Mouse (Mus musculus) hindbrain, embryonic 14.5 days (tissue): ENCODE measurements around the gene Psmd2. TPM values are rescaled to one million over a fixed set of nuclear protein-coding genes. Genes with fewer than 3 reads are reported as not detected.

Experiments used
- ATAC-seq: fragments of 200-750 bp; cut with Nextera tagmentation; 2 replicates; pipeline ENCODE4 v1.8.0; 2017; ENCODE audit warnings: moderate number of reproducible peaks, mild to moderate bottlenecking, moderate TSS enrichment, moderate library complexity; ENCODE audit not compliant: low FRiP score
- DNase-seq: peaks from one replicate; pipeline ENCODE4 v3.0.0-alpha.2; 2015; ENCODE audit warnings: low spot score
- H3K27ac ChIP-seq: fragments of 300-500 bp; sonication (generic); 2 replicates; pipeline ENCODE4 v1.5.1; 2014; ENCODE audit warnings: mild to moderate bottlenecking, moderate library complexity
- H3K27me3 ChIP-seq: fragments of 300-500 bp; sonication (generic); 2 replicates; pipeline ENCODE4 v1.6.1; 2014; ENCODE audit warnings: mild to moderate bottlenecking, low read length, mixed read lengths; ENCODE audit not compliant: control insufficient read depth, insufficient read depth
- H3K36me3 ChIP-seq: fragments of 300-500 bp; sonication (generic); replicated peaks from 2 replicates; pipeline ENCODE4 v1.6.1; 2014; ENCODE audit not compliant: control insufficient read depth, insufficient read depth
- H3K4me1 ChIP-seq: fragments of 300-500 bp; sonication (generic); replicated peaks from 2 replicates; pipeline ENCODE4 v1.6.1; 2014; ENCODE audit warnings: antibody characterized with exemption, low read length, mixed read lengths; ENCODE audit not compliant: control insufficient read depth, insufficient read depth
- H3K4me2 ChIP-seq: fragments of 300-500 bp; sonication (generic); replicated peaks from 2 replicates; pipeline ENCODE4 v1.6.1; 2014; ENCODE audit warnings: mild to moderate bottlenecking, moderate library complexity
- H3K4me3 ChIP-seq: fragments of 300-500 bp; sonication (generic); replicated peaks from 2 replicates; pipeline ENCODE4 v1.5.1; 2014; ENCODE audit warnings: mild to moderate bottlenecking, low read length
- H3K9ac ChIP-seq: fragments of 300-500 bp; sonication (generic); 2 replicates; pipeline ENCODE4 v1.6.1; 2014
- H3K9me3 ChIP-seq: fragments of 300-500 bp; sonication (generic); 2 replicates; pipeline ENCODE4 v1.6.1; 2016; ENCODE audit warnings: low read length; ENCODE audit not compliant: control insufficient read depth
- WGBS: fragments of 180-500 bp; shearing (Covaris S2); extraction: QIAGEN DNeasy Blood & Tissue Kit; methylation state at CpG from one replicate; pipeline ENCODE4 v1.1.7; 2014; 5-methylcytosine and 5-hydroxymethylcytosine counted together
- polyA plus RNA-seq: library from polyadenylated mRNA; unstranded; fragments of >200 nt; fragmentation: Nextera tagmentation; extraction: Ambion mirVana; gene quantifications from 2 replicates; pipeline ENCODE4 v1.2.1, GENCODE M21; 2014

Psmd2 gene
- polyA plus RNA-seq, 1 experiment from 2014 or later: 329 TPM

- H3K27me3 ChIP-seq: no peaks in the 10 kb centered on the region
- H3K27ac ChIP-seq: no peak overlapping the region
- H3K4me3 ChIP-seq: no peak overlapping the region
- DNase-seq (no peak), ATAC-seq (no peak)
- WGBS: 63% methylated on average over 3 of the region's 3 CpGs
- H3K36me3 ChIP-seq: peaks cover 70% of the 10 kb centered on the region
- H3K9me3 ChIP-seq: no peaks in the 10 kb centered on the region
- peaks cover 14% of the 10 kb centered on the region for H3K4me1 ChIP-seq
- H3K4me2 ChIP-seq: no peak overlapping the region
- H3K9ac ChIP-seq: no peak overlapping the region
Observed at GRCm38 (mm10) chr16:20705786-20706185, 54.3 kb downstream of the Psmd2 start.

GRCm38 (mm10) chr16:20706407-20707055 is 55.1 kb downstream of the Psmd2 start:
- Histone ChIP-seq H3K27me3 (no peaks in the 10 kb centered on the region), H3K36me3 (peaks cover 76% of the 10 kb centered on the region), H3K4me1 (peaks cover 11% of the 10 kb centered on the region), H3K27ac (no peak overlapping the region), H3K4me2 (no peak overlapping the region), H3K9me3 (no peaks in the 10 kb centered on the region), H3K4me3 (no peak overlapping the region), H3K9ac (no peak overlapping the region)
- WGBS: 89% methylated on average over 2 of the region's 2 CpGs
- DNase-seq: no peak
- ATAC-seq: no peak

- Histone ChIP-seq H3K36me3 (peaks cover 90% of the 10 kb centered on the region), H3K27me3 (no peaks in the 10 kb centered on the region), H3K4me3 (no peak overlapping the region), H3K27ac (no peak overlapping the region), H3K9me3 (no peaks in the 10 kb centered on the region), H3K4me1 (peaks cover 3% of the 10 kb centered on the region; the same call in 1 of the 2 replicates), H3K4me2 (no peak overlapping the region), H3K9ac (no peak overlapping the region)
- ATAC-seq: 0 out of 2 replicates have a peak, but pooled peaks have one; percentile 2
- DNase-seq: no peak
- WGBS: 95% methylated on average over 21 of the region's 21 CpGs
Observed at GRCm38 (mm10) chr16:20708220-20708938, 56.9 kb downstream of the Psmd2 start.

- DNase-seq: peak; percentile 65
- 74% methylated on average over 19 of the region's 19 CpGs for WGBS
- Histone ChIP-seq H3K27ac (no peak overlapping the region), H3K9me3 (no peaks in the 10 kb centered on the region), H3K4me1 (peaks cover 10% of the 10 kb centered on the region), H3K36me3 (peaks cover 85% of the 10 kb centered on the region), H3K4me3 (no peak overlapping the region), H3K4me2 (no peak overlapping the region), H3K27me3 (no peaks in the 10 kb centered on the region), H3K9ac (no peak overlapping the region)
- peak; percentile 45; the same call in 1 of the 2 replicates for ATAC-seq
Observed at GRCm38 (mm10) chr16:20708939-20709734, 57.7 kb downstream of the Psmd2 start.

- Histone ChIP-seq H3K9ac (no peak overlapping the region), H3K4me3 (no peak overlapping the region), H3K36me3 (peaks cover 74% of the 10 kb centered on the region), H3K27ac (no peak overlapping the region), H3K9me3 (no peaks in the 10 kb centered on the region), H3K4me2 (no peak overlapping the region), H3K27me3 (no peaks in the 10 kb centered on the region), H3K4me1 (peaks cover 22% of the 10 kb centered on the region)
- WGBS: 95% methylated on average over 11 of the region's 11 CpGs
- ATAC-seq: no peak
- DNase-seq: no peak
Observed at GRCm38 (mm10) chr16:20710370-20710769, 58.9 kb downstream of the Psmd2 start.

- H3K27me3 ChIP-seq: no peaks in the 10 kb centered on the region
- H3K4me2 ChIP-seq: no peak overlapping the region
- DNase-seq: no peak
- 84% methylated on average over 4 of the region's 4 CpGs for WGBS
- H3K9me3 ChIP-seq: no peaks in the 10 kb centered on the region
- peaks cover 25% of the 10 kb centered on the region for H3K4me1 ChIP-seq
- no peak overlapping the region for H3K9ac ChIP-seq
- H3K27ac ChIP-seq: no peak overlapping the region
- H3K36me3 ChIP-seq: peaks cover 70% of the 10 kb centered on the region
- no peak for ATAC-seq
- H3K4me3 ChIP-seq: no peak overlapping the region
Observed at GRCm38 (mm10) chr16:20710810-20711209, 59.4 kb downstream of the Psmd2 start.

- Histone ChIP-seq H3K27me3 (no peaks in the 10 kb centered on the region), H3K36me3 (peaks cover 57% of the 10 kb centered on the region), H3K27ac (no peak overlapping the region), H3K4me3 (no peak overlapping the region), H3K4me2 (no peak overlapping the region), H3K9ac (no peak overlapping the region), H3K4me1 (peaks cover 28% of the 10 kb centered on the region), H3K9me3 (no peaks in the 10 kb centered on the region)
- ATAC-seq (no peak), DNase-seq (no peak)
- WGBS: 70% methylated on average over 9 of the region's 9 CpGs
Observed at GRCm38 (mm10) chr16:20712190-20712589, 60.7 kb downstream of the Psmd2 start.

- H3K4me2 ChIP-seq: no peak overlapping the region
- peaks cover 51% of the 10 kb centered on the region for H3K36me3 ChIP-seq
- H3K9ac ChIP-seq: no peak overlapping the region
- H3K4me1 ChIP-seq: peaks cover 28% of the 10 kb centered on the region
- DNase-seq (no peak), ATAC-seq (no peak)
- no peak overlapping the region for H3K4me3 ChIP-seq
- no peaks in the 10 kb centered on the region for H3K9me3 ChIP-seq
- no peak overlapping the region for H3K27ac ChIP-seq
- WGBS: 93% methylated on average over 7 of the region's 7 CpGs
- H3K27me3 ChIP-seq: no peaks in the 10 kb centered on the region
Observed at GRCm38 (mm10) chr16:20712889-20713288, 61.4 kb downstream of the Psmd2 start.
